ENCODE assay signal across 24 mouse cellular contexts in genomic region chr17:34192852-34193251, GRCm38 (mm10). TPM values are rescaled to one million over a fixed set of nuclear protein-coding genes. Genes with fewer than 3 reads are reported as not detected.
A peak's percentile ranks its signal among the peaks of the same experiment; 100 is the strongest.
DNase-seq lines count a peak whose midpoint lies in the region; ATAC-seq and TF ChIP-seq lines count a peak whose summit lies in the region.
"Had no signal": no experiment of that assay in that cellular context is flagged by ENCODE, and none has a peak within 500 bp of the region (broad histone marks: within the 10 kb centered on the region; RNA-seq: fewer than 3 reads in every experiment).

No protein-coding gene starts in this region.

- no peak overlapping the region for H3K9ac ChIP-seq in intestine, embryonic 14.5 days (ENCODE audit: low read length)
- H3K9ac ChIP-seq in intestine, postnatal 0 days (ENCODE audit: low read depth, low read length), result no peak overlapping the region
- H3K9ac ChIP-seq in embryonic facial prominence, embryonic 15.5 days, result no peak overlapping the region
- H3K9ac ChIP-seq: forebrain, postnatal 0 days; hindbrain, embryonic 13.5 days; limb, embryonic 15.5 days; liver, embryonic 14.5 days had no signal

- peak; percentile 54; the same call in 1 of the 2 replicates for ATAC-seq in intestine, embryonic 14.5 days (replicated peaks; ENCODE audit: low FRiP score, low TSS enrichment, low read depth)
- ATAC-seq in intestine, postnatal 0 days, result no peak
- ATAC-seq in embryonic facial prominence, embryonic 15.5 days (ENCODE audit: insufficient number of reproducible peaks, low FRiP score, low TSS enrichment, low read depth), result no peak
- ATAC-seq: forebrain, postnatal 0 days had no signal

- no peak for TF ChIP-seq CTCF in intestine, postnatal 0 days (IDR thresholded peaks at IDR 0.05; ENCODE audit: low read depth)

- H3K4me3 ChIP-seq in intestine, embryonic 14.5 days (ENCODE audit: low read depth, low read length), result no peak overlapping the region
- no peak overlapping the region for H3K4me3 ChIP-seq in intestine, postnatal 0 days (ENCODE audit: low read depth, low read length)
- no peak overlapping the region; the same call in 1 of the 2 replicates for H3K4me3 ChIP-seq in embryonic facial prominence, embryonic 15.5 days (replicated peaks)
- H3K4me3 ChIP-seq: forebrain, embryonic 10.5 days; heart, adult 2 months; hindbrain, embryonic 13.5 days; limb, embryonic 15.5 days had no signal

- no peaks in the 10 kb centered on the region for H3K9me3 ChIP-seq in intestine, embryonic 14.5 days (ENCODE audit: control insufficient read depth, low read length)
- H3K9me3 ChIP-seq in intestine, postnatal 0 days (ENCODE audit: control insufficient read depth), result no peaks in the 10 kb centered on the region
- no peaks in the 10 kb centered on the region for H3K9me3 ChIP-seq in embryonic facial prominence, embryonic 15.5 days (replicated peaks)
- H3K9me3 ChIP-seq: forebrain, embryonic 10.5 days; hindbrain, embryonic 13.5 days; limb, embryonic 15.5 days had no signal

- no peak overlapping the region for H3K4me2 ChIP-seq in intestine, embryonic 14.5 days (ENCODE audit: low read length)
- no peak overlapping the region for H3K4me2 ChIP-seq in intestine, postnatal 0 days (replicated peaks; ENCODE audit: low read depth)
- H3K4me2 ChIP-seq in embryonic facial prominence, embryonic 15.5 days (replicated peaks), result 0 out of 2 replicates have a peak overlapping the region, but pooled peaks have one; percentile 19
- H3K4me2 ChIP-seq: hindbrain, embryonic 13.5 days; limb, embryonic 15.5 days had no signal

- H3K4me1 ChIP-seq in intestine, embryonic 14.5 days (replicated peaks; ENCODE audit: control insufficient read depth, insufficient read depth, low read length), result peaks cover 5% of the 10 kb centered on the region
- H3K4me1 ChIP-seq in intestine, postnatal 0 days (replicated peaks; ENCODE audit: control insufficient read depth, insufficient read depth, low read length), result no peaks in the 10 kb centered on the region; the same call in 1 of the 2 replicates
- H3K4me1 ChIP-seq in embryonic facial prominence, embryonic 15.5 days, result peaks cover 10% of the 10 kb centered on the region

- intact Hi-C loops in left cerebral cortex, postnatal 10 days (cut with DNase I), result no loop called here

- peaks cover 74% of the 10 kb centered on the region for H3K27me3 ChIP-seq in intestine, embryonic 14.5 days (replicated peaks; ENCODE audit: control insufficient read depth, insufficient read depth, low read length)
- H3K27me3 ChIP-seq in intestine, postnatal 0 days (replicated peaks; ENCODE audit: control insufficient read depth, insufficient read depth, low read length), result peaks cover 5% of the 10 kb centered on the region
- H3K27me3 ChIP-seq in embryonic facial prominence, embryonic 15.5 days, result peaks cover 54% of the 10 kb centered on the region

- no peaks in the 10 kb centered on the region for H3K36me3 ChIP-seq in intestine, embryonic 14.5 days (ENCODE audit: control insufficient read depth, insufficient read depth, low read length)
- H3K36me3 ChIP-seq in intestine, postnatal 0 days (ENCODE audit: control insufficient read depth, insufficient read depth), result no peaks in the 10 kb centered on the region; the same call in 1 of the 2 replicates
- H3K36me3 ChIP-seq in embryonic facial prominence, embryonic 15.5 days, result no peaks in the 10 kb centered on the region
- H3K36me3 ChIP-seq: forebrain, embryonic 10.5 days; hindbrain, embryonic 13.5 days; limb, embryonic 15.5 days had no signal

- H3K27ac ChIP-seq in intestine, embryonic 14.5 days (ENCODE audit: low read depth), result no peak overlapping the region
- H3K27ac ChIP-seq in intestine, postnatal 0 days (ENCODE audit: low read depth, low read length), result no peak overlapping the region
- no peak overlapping the region for H3K27ac ChIP-seq in embryonic facial prominence, embryonic 15.5 days (replicated peaks)
- H3K27ac ChIP-seq: forebrain, embryonic 10.5 days; heart, adult 2 months; hindbrain, embryonic 13.5 days; limb, embryonic 15.5 days; liver, embryonic 14.5 days; stomach, postnatal 0 days had no signal

- DNase-seq in intestine, embryonic 14.5 days (ENCODE audit: low spot score), result no peak
- peak; percentile 33 for DNase-seq in thymus, postnatal 4 days
- no peak for DNase-seq in thymus, postnatal 36 days
- peak; percentile 23 for DNase-seq in ZHBTc4 (ENCODE audit: low read depth, low spot score)
- DNase-seq in left cerebral cortex, postnatal 10 days (ENCODE audit: extremely low spot score in 1 of 2, low spot score in 2 of 2), result no peak
- DNase-seq in layer of hippocampus, adult 9-10 months (ENCODE audit: low spot score), result no peak
- DNase-seq: adrenal gland, postnatal 25 days; cerebellum, adult 9-11 months; forebrain, postnatal 0 days; gastrocnemius, postnatal 14 days; heart, adult 2 months; heart, postnatal 36 days; kidney, postnatal 25 days; midbrain, embryonic 14.5 days; thymus, adult 2 months had no signal

- 21% methylated on average over 16 of the region's 16 CpGs for WGBS in intestine, embryonic 14.5 days
- WGBS in intestine, postnatal 0 days, result 27% methylated on average over 16 of the region's 16 CpGs
- WGBS in embryonic facial prominence, embryonic 15.5 days, result 19% methylated on average over 16 of the region's 16 CpGs

RNA-seq across cellular contexts. Expression of gene Psmb8, which starts 4.7 kb away (rescaled TPM):
- 13.7 and 14.0 TPM in 2 replicates for polyA plus RNA-seq in intestine, embryonic 14.5 days (2014; fragmentation: Nextera tagmentation; extraction: Ambion mirVana)
- 82.4 and 86.4 TPM in 2 replicates for polyA plus RNA-seq in intestine, postnatal 0 days (2015; fragmentation: Nextera tagmentation; extraction: Ambion mirVana)
- 10.0 and 11.2 TPM in 2 replicates for polyA plus RNA-seq in embryonic facial prominence, embryonic 15.5 days (2015; fragmentation: Nextera tagmentation; extraction: Ambion mirVana)
- 1 to 10 TPM; 1.7 TPM for total RNA-seq in left cerebral cortex, postnatal 10 days (2021)

RNA-seq across cellular contexts. Expression of gene Psmb9, which starts 5.3 kb away (rescaled TPM):
- 4.6 and 4.7 TPM in 2 replicates for polyA plus RNA-seq in intestine, embryonic 14.5 days (2014; fragmentation: Nextera tagmentation; extraction: Ambion mirVana)
- 36.8 and 37.7 TPM in 2 replicates for polyA plus RNA-seq in intestine, postnatal 0 days (2015; fragmentation: Nextera tagmentation; extraction: Ambion mirVana)
- 3.3 and 4.4 TPM in 2 replicates for polyA plus RNA-seq in embryonic facial prominence, embryonic 15.5 days (2015; fragmentation: Nextera tagmentation; extraction: Ambion mirVana)
- total RNA-seq in left cerebral cortex, postnatal 10 days (2021), result 1 to 10 TPM in 1 of 2 experiments, under 1 TPM in 1; 0.66 to 2.2 TPM

RNA-seq across cellular contexts. Expression of gene Tap1, which starts 5.5 kb away (rescaled TPM):
- polyA plus RNA-seq in intestine, embryonic 14.5 days (2014; fragmentation: Nextera tagmentation; extraction: Ambion mirVana), result 4.2 and 4.9 TPM in 2 replicates
- polyA plus RNA-seq in intestine, postnatal 0 days (2015; fragmentation: Nextera tagmentation; extraction: Ambion mirVana), result 14.1 and 15.0 TPM in 2 replicates
- polyA plus RNA-seq in embryonic facial prominence, embryonic 15.5 days (2015; fragmentation: Nextera tagmentation; extraction: Ambion mirVana), result 10.7 and 11.9 TPM in 2 replicates
- total RNA-seq in left cerebral cortex, postnatal 10 days (2021), result 1 to 10 TPM; 2.7 to 3.3 TPM

RNA-seq across cellular contexts. Expression of gene Tap2, which starts 10.5 kb away (rescaled TPM):
- 2.2 and 2.5 TPM in 2 replicates for polyA plus RNA-seq in intestine, embryonic 14.5 days (2014; fragmentation: Nextera tagmentation; extraction: Ambion mirVana)
- polyA plus RNA-seq in intestine, postnatal 0 days (2015; fragmentation: Nextera tagmentation; extraction: Ambion mirVana), result 11.2 and 13.0 TPM in 2 replicates
- 6.4 and 7.5 TPM in 2 replicates for polyA plus RNA-seq in embryonic facial prominence, embryonic 15.5 days (2015; fragmentation: Nextera tagmentation; extraction: Ambion mirVana)
- total RNA-seq in left cerebral cortex, postnatal 10 days (2021), result 1 to 10 TPM; 2.6 to 3.0 TPM

RNA-seq across cellular contexts. Expression of gene H2-DMb1, which starts 40.0 kb away (rescaled TPM):
- 1.7 and 1.8 TPM in 2 replicates for polyA plus RNA-seq in intestine, embryonic 14.5 days (2014; fragmentation: Nextera tagmentation; extraction: Ambion mirVana)
- polyA plus RNA-seq in intestine, postnatal 0 days (2015; fragmentation: Nextera tagmentation; extraction: Ambion mirVana), result 5.1 and 6.4 TPM in 2 replicates
- polyA plus RNA-seq in embryonic facial prominence, embryonic 15.5 days (2015; fragmentation: Nextera tagmentation; extraction: Ambion mirVana), result 3.2 and 3.8 TPM in 2 replicates
- total RNA-seq in left cerebral cortex, postnatal 10 days (2021), result 1 to 10 TPM; 1.2 to 1.8 TPM
- total RNA-seq: MEL had no signal
- polyA plus RNA-seq: neural tube, embryonic 11.5 days had no signal

Comparison
In these comparisons a context has a peak if more than half of its experiments do, and no peak if none do; other contexts are left out.
1. DNase-seq: peak in thymus, postnatal 4 days (single experiment) and ZHBTc4 (single experiment); none in intestine, embryonic 14.5 days (single experiment), thymus, postnatal 36 days (0 of 2), left cerebral cortex, postnatal 10 days (0 of 2) and layer of hippocampus, adult 9-10 months (single experiment).